Mouse (Mus musculus) mouse embryonic stem cell (cell line): ENCODE results near the gene B3galt4.
"Not testable (repeated sequence)": the region's sequence is repeated elsewhere in the genome, so short reads cannot be mapped to it uniquely, and the experiment has no call there.

Experiments used
- in situ Hi-C, 2 experiments: fragments of 300-500 bp; cut with MboI; formaldehyde crosslinking; loops; 1 replicate in 1 of 2; 3 replicates in 1 of 2; pipeline ENCODE4 v1.14.3; 2019 to 2020; ENCODE audit warnings: low sequenced_read_pairs in 2 of 2, low pct_unique_long_range_greater_than_20kb in 1 of 2, mixed read lengths in 1 of 2; ENCODE audit not compliant: unreplicated experiment in 1 of 2

B3galt4 gene

GRCm38 (mm10) chr17:33913905-33914304, 37.4 kb downstream of the B3galt4 start:
- in situ Hi-C loops, result no loop called here

GRCm38 (mm10) chr17:33913264-33913663, 38.0 kb downstream of the B3galt4 start:
- in situ Hi-C loops, result no loop called here

- in situ Hi-C loops, result no loop called here
Measured at GRCm38 (mm10) chr17:33911813-33912414, 39.4 kb downstream of the B3galt4 start.

- in situ Hi-C loops, result no loop called here
Measured at GRCm38 (mm10) chr17:33911052-33911812, 40.1 kb downstream of the B3galt4 start.

GRCm38 (mm10) chr17:33910346-33911051, 40.8 kb downstream of the B3galt4 start:
- in situ Hi-C loops, result no loop called here

- in situ Hi-C loops, result no loop called here
Measured at GRCm38 (mm10) chr17:33909869-33910250, 41.4 kb downstream of the B3galt4 start.

GRCm38 (mm10) chr17:33909077-33909868, 42.0 kb downstream of the B3galt4 start, which contains the start of gene Daxx:
Gene Daxx, plus strand, starts transcription at chr17:33909414.
- in situ Hi-C loops, result no loop called here

GRCm38 (mm10) chr17:33908331-33909076, 42.8 kb downstream of the B3galt4 start:
- in situ Hi-C loops, result no loop called here

- in situ Hi-C loops, result not testable (repeated sequence)
Measured at GRCm38 (mm10) chr17:33904835-33905234, 46.5 kb downstream of the B3galt4 start, which contains the start of gene Platr17. Gene Platr17, plus strand, starts transcription at chr17:33905135.

- in situ Hi-C loops, result not testable (repeated sequence)
Measured at GRCm38 (mm10) chr17:33903911-33904651, 47.2 kb downstream of the B3galt4 start.

GRCm38 (mm10) chr17:33902491-33902890, 48.8 kb downstream of the B3galt4 start:
- in situ Hi-C loops, result no loop called here

- in situ Hi-C loops, result no loop called here
Measured at GRCm38 (mm10) chr17:33902079-33902478, 49.2 kb downstream of the B3galt4 start.

- in situ Hi-C loops, result no loop called here
Measured at GRCm38 (mm10) chr17:33901653-33902052, 49.6 kb downstream of the B3galt4 start.

GRCm38 (mm10) chr17:33900989-33901314, 50.3 kb downstream of the B3galt4 start:
- in situ Hi-C loops, result no loop called here

GRCm38 (mm10) chr17:33900281-33900988, 50.9 kb downstream of the B3galt4 start:
- in situ Hi-C loops, result no loop called here
